Mouse (Mus musculus): ENCODE data around the gene Dyrk1a.

DNA sequence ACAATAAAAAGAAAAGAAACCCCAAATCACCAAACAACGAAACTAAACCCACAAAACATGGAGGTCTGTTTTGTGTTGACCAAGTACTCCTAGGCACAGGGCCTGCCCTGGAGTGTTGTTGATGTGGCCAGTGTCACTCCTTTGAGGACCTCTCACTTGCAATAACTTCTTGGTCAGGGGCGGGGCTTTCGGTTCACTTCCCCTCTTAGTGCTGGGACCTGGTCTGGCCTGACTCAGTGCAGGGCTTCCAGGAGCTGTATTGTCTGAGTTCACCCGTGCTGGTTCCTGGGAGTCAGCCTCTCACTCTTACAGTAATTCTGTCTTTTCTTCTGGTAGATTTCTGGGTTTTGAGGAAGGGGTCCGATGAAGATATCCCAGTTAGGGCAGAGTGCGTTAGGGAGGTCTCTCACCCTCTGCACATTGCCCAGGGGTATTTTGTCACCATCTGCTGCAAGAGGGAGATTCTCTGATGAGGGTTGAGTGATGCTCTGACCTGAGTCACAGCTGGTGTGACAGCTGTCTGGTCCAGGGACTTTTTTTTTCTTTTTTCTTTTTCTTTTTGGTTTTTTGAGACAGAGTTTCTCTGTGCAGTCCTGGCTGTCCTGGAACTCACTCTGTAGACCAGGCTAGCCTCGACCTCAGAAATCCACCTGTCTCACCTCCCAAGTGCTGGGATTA lies 150.8 kb downstream of the Dyrk1a start:
- no peak for TF ChIP-seq CTCF (conservative IDR thresholded peaks at IDR 0.05 in 1 of 2, IDR thresholded peaks at IDR 0.05 in 1 of 2; ENCODE audit: low read depth in 2 of 2, low read length in 2 of 2)
- no peak for TF ChIP-seq POLR2A (IDR thresholded peaks at IDR 0.05; ENCODE audit: low read depth, low read length)
- TF ChIP-seq NRF1 (IDR thresholded peaks at IDR 0.05; ENCODE audit: low read depth, low read length), result 0 out of 2 replicates have a peak, but pooled peaks have one; percentile 4
- 0 out of 2 replicates have a peak, but pooled peaks have one; percentile 34 for TF ChIP-seq MXI1 (IDR thresholded peaks at IDR 0.05; ENCODE audit: low read depth, low read length)
- TF ChIP-seq RAD21 (IDR thresholded peaks at IDR 0.05; ENCODE audit: low read depth, low read length), result no peak
- peak; percentile 80 for TF ChIP-seq ZNF384 (IDR thresholded peaks at IDR 0.05; ENCODE audit: low read depth, low read length)
- 0 out of 2 replicates have a peak, but pooled peaks have one; percentile 15 for TF ChIP-seq MAX (IDR thresholded peaks at IDR 0.05; ENCODE audit: low read length)
- TF ChIP-seq USF2 (conservative IDR thresholded peaks at IDR 0.05; ENCODE audit: low read depth, low read length), result no peak
- TF ChIP-seq ZKSCAN1 (IDR thresholded peaks at IDR 0.05; ENCODE audit: borderline replicate concordance, low read depth, low read length), result no peak
- TF ChIP-seq MAFK (IDR thresholded peaks at IDR 0.05; ENCODE audit: insufficient replicate concordance, low read length), result no peak
- peak; percentile 57 for TF ChIP-seq EP300 (IDR thresholded peaks at IDR 0.05; ENCODE audit: low read length)
- no peak for TF ChIP-seq TBP (conservative IDR thresholded peaks at IDR 0.05; ENCODE audit: low read depth, low read length)
- TF ChIP-seq ELF1 (IDR thresholded peaks at IDR 0.05; ENCODE audit: low read depth, low read length), result no peak
